Mouse (Mus musculus) kidney, adult 2 months (tissue): ENCODE data around the gene Tmem104. TPM values are rescaled to one million over a fixed set of nuclear protein-coding genes. Genes with fewer than 3 reads are reported as not detected.

Experiments used
- DNase-seq: peaks from one replicate; pipeline ENCODE4 v3.0.0; 2021
- H3K27ac ChIP-seq: fragments of 200-500 bp; 2 replicates; pipeline ENCODE4 v1.5.1; 2012; ENCODE audit warnings: low read depth, low read length, control low read depth, inconsistent platforms; ENCODE audit not compliant: insufficient read depth
- H3K27me3 ChIP-seq: fragments of 200-500 bp; replicated peaks from 2 replicates; pipeline ENCODE4 v1.6.1; 2012; ENCODE audit warnings: mild to moderate bottlenecking, moderate library complexity, low read length, inconsistent platforms; ENCODE audit not compliant: control insufficient read depth, insufficient read depth
- H3K36me3 ChIP-seq: fragments of 200-500 bp; 2 replicates; pipeline ENCODE4 v1.6.1; 2012; ENCODE audit warnings: mild to moderate bottlenecking, moderate library complexity, low read length, inconsistent platforms; ENCODE audit not compliant: control insufficient read depth, insufficient read depth
- H3K4me1 ChIP-seq: fragments of 200-500 bp; 2 replicates; pipeline ENCODE4 v1.6.1; 2011; ENCODE audit warnings: low read length; ENCODE audit not compliant: control insufficient read depth, insufficient read depth
- H3K4me3 ChIP-seq: fragments of 200-500 bp; 2 replicates; pipeline ENCODE4 v1.5.1; 2011; ENCODE audit warnings: mild to moderate bottlenecking, low read depth, low read length, control low read depth; ENCODE audit not compliant: insufficient read depth
- CTCF ChIP-seq: fragments of 200-500 bp; conservative IDR thresholded peaks from 2 replicates; pipeline ENCODE4 v1.5.1; 2011; ENCODE audit warnings: low read depth, mild to moderate bottlenecking, control low read depth, low read length, moderate library complexity, mixed read lengths; ENCODE audit not compliant: insufficient read depth, insufficient read length
- POLR2A ChIP-seq: fragments of 200-500 bp; IDR thresholded peaks from one replicate; pipeline ENCODE4 v1.6.1; 2011; ENCODE audit warnings: low read depth, low read length, control low read depth
- WGBS: fragments of 180-500 bp; shearing (Covaris S2); methylation state at CpG from one replicate; pipeline ENCODE4 v1.1.7; 2018; 5-methylcytosine and 5-hydroxymethylcytosine counted together
- polyA plus RNA-seq: library from polyadenylated mRNA; depleted of rRNA; stranded (reverse); fragments of >200 nt; gene quantifications from 2 replicates; pipeline ENCODE4 v1.2.3, GENCODE M21; 2012

Gene Tmem104
- polyA plus RNA-seq, 1 experiment, result 14.8 TPM

GRCm38 (mm10) chr11:115271481-115271880 lies 84.2 kb downstream of the Tmem104 start:
- TF ChIP-seq POLR2A (no peak), CTCF (no peak)
- H3K36me3 ChIP-seq, result no peaks in the 10 kb centered on the region
- no peak overlapping the region for H3K27ac ChIP-seq
- no peak overlapping the region for H3K4me3 ChIP-seq
- no peaks in the 10 kb centered on the region; the same call in 1 of the 2 replicates for H3K4me1 ChIP-seq
- 84% methylated on average over 10 of the region's 10 CpGs for WGBS
- DNase-seq, result no peak
- H3K27me3 ChIP-seq, result peaks cover 2% of the 10 kb centered on the region; the same call in 1 of the 2 replicates

- TF ChIP-seq POLR2A (no peak), CTCF (no peak)
- DNase-seq, result no peak
- Histone ChIP-seq H3K4me1 (peaks cover 3% of the 10 kb centered on the region; the same call in 1 of the 2 replicates), H3K4me3 (no peak overlapping the region), H3K36me3 (no peaks in the 10 kb centered on the region), H3K27me3 (no peaks in the 10 kb centered on the region), H3K27ac (no peak overlapping the region)
- WGBS, result 87% methylated on average over 10 of the region's 10 CpGs
These were observed 85.7 kb downstream of the Tmem104 start for GRCm38 (mm10) chr11:115272894-115273498.

- H3K4me1 ChIP-seq, result peaks cover 3% of the 10 kb centered on the region; the same call in 1 of the 2 replicates
- H3K27me3 ChIP-seq, result no peaks in the 10 kb centered on the region
- DNase-seq, result no peak
- 50% methylated on average over 7 of the region's 7 CpGs for WGBS
- no peak overlapping the region for H3K27ac ChIP-seq
- no peak for TF ChIP-seq POLR2A
- TF ChIP-seq CTCF, result no peak
- H3K36me3 ChIP-seq, result no peaks in the 10 kb centered on the region
- no peak overlapping the region for H3K4me3 ChIP-seq
These were observed 86.4 kb downstream of the Tmem104 start for GRCm38 (mm10) chr11:115273735-115274134.

- Histone ChIP-seq H3K27me3 (no peaks in the 10 kb centered on the region), H3K4me1 (peaks cover 3% of the 10 kb centered on the region; the same call in 1 of the 2 replicates), H3K27ac (no peak overlapping the region), H3K4me3 (no peak overlapping the region), H3K36me3 (no peaks in the 10 kb centered on the region)
- 87% methylated on average over 7 of the region's 7 CpGs for WGBS
- no peak for DNase-seq
- TF ChIP-seq POLR2A (no peak), CTCF (no peak)
These were observed 86.9 kb downstream of the Tmem104 start for GRCm38 (mm10) chr11:115274178-115274577.

- no peak for TF ChIP-seq POLR2A
- TF ChIP-seq CTCF, result no peak
- H3K4me1 ChIP-seq, result peaks cover 3% of the 10 kb centered on the region; the same call in 1 of the 2 replicates
- H3K27me3 ChIP-seq, result no peaks in the 10 kb centered on the region
- H3K4me3 ChIP-seq, result no peak overlapping the region
- 92% methylated on average over 6 of the region's 6 CpGs for WGBS
- H3K36me3 ChIP-seq, result no peaks in the 10 kb centered on the region
- no peak for DNase-seq
- H3K27ac ChIP-seq, result no peak overlapping the region
These were observed 87.5 kb downstream of the Tmem104 start for GRCm38 (mm10) chr11:115274771-115275170.

- WGBS, result 87% methylated on average over 6 of the region's 6 CpGs
- no peak for DNase-seq
- no peaks in the 10 kb centered on the region for H3K36me3 ChIP-seq
- no peaks in the 10 kb centered on the region for H3K27me3 ChIP-seq
- no peak overlapping the region for H3K27ac ChIP-seq
- TF ChIP-seq POLR2A (no peak), CTCF (no peak)
- no peak overlapping the region for H3K4me3 ChIP-seq
- H3K4me1 ChIP-seq, result peaks cover 3% of the 10 kb centered on the region; the same call in 1 of the 2 replicates
These were observed 88.2 kb downstream of the Tmem104 start for GRCm38 (mm10) chr11:115275509-115275908.

GRCm38 (mm10) chr11:115275954-115276353 lies 88.7 kb downstream of the Tmem104 start:
- Histone ChIP-seq H3K36me3 (no peaks in the 10 kb centered on the region), H3K4me1 (peaks cover 3% of the 10 kb centered on the region; the same call in 1 of the 2 replicates), H3K4me3 (no peak overlapping the region), H3K27ac (no peak overlapping the region), H3K27me3 (no peaks in the 10 kb centered on the region)
- TF ChIP-seq CTCF (no peak), POLR2A (no peak)
- WGBS, result 72% methylated on average over 3 of the region's 3 CpGs
- no peak for DNase-seq
